Comparison of ENCODE assay signal across 17 mouse cellular contexts in the genomic region with DNA sequence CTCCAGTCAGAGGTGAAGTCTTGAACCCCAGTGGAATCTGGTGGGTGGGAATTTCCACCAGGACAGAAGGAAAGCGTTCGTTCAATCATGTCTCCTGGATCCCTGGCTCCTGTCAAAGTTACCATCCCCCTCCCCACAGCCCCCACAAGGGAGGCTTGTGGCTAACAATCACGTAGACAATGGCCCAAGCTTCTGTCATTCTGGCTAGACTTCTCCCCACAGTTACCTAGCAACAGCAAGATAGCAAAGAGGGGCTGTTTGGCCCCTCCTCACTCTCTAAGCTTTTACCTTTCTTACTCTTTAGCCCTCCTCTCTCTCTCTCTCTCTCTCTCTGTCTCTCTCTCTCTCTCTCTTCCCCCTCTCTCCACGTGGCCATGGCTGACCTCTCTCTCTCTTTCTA.
DNase-seq lines count a peak whose midpoint lies in the region; ATAC-seq and TF ChIP-seq lines count a peak whose summit lies in the region.
"Had no signal": no experiment of that assay in that cellular context is flagged by ENCODE, and none has a peak within 500 bp of the region (broad histone marks: within the 10 kb centered on the region; RNA-seq: fewer than 3 reads in every experiment).

No protein-coding gene starts in this region.

- H3K27me3 ChIP-seq in testis, adult 2 months (ENCODE audit: control insufficient read depth, insufficient read depth, low read length) = no peaks in the 10 kb centered on the region
- H3K27me3 ChIP-seq in forebrain, embryonic 13.5 days = no peaks in the 10 kb centered on the region
- no peaks in the 10 kb centered on the region for H3K27me3 ChIP-seq in hindbrain, postnatal 0 days (ENCODE audit: insufficient read depth, low read length)
- H3K27me3 ChIP-seq: stomach, embryonic 15.5 days had no signal

- H3K27ac ChIP-seq in testis, adult 2 months (ENCODE audit: control insufficient read depth, insufficient read depth, low read depth, low read length) = no peak overlapping the region
- H3K27ac ChIP-seq in forebrain, embryonic 13.5 days = no peak overlapping the region; the same call in 1 of the 2 replicates
- H3K27ac ChIP-seq in hindbrain, postnatal 0 days = no peak overlapping the region
- H3K27ac ChIP-seq: macrophage; stomach, embryonic 15.5 days had no signal

- H3K4me1 ChIP-seq in testis, adult 2 months (ENCODE audit: control insufficient read depth, insufficient read depth, low read length) = no peaks in the 10 kb centered on the region; the same call in 1 of the 2 replicates
- peaks cover 14% of the 10 kb centered on the region for H3K4me1 ChIP-seq in forebrain, embryonic 13.5 days
- H3K4me1 ChIP-seq in hindbrain, postnatal 0 days (ENCODE audit: insufficient read depth, low read length) = peaks cover 5% of the 10 kb centered on the region; the same call in 1 of the 2 replicates

- TF ChIP-seq CTCF in testis, adult 2 months (IDR thresholded peaks at IDR 0.05; ENCODE audit: control insufficient read depth, insufficient read depth, insufficient replicate concordance, low read depth, low read length) = no peak
- TF ChIP-seq CTCF in hindbrain, postnatal 0 days (IDR thresholded peaks at IDR 0.05; ENCODE audit: low read depth) = no peak

- peak; percentile 54; the same call in 1 of the 2 replicates for ATAC-seq in forebrain, embryonic 13.5 days
- peak; percentile 43 for ATAC-seq in hindbrain, postnatal 0 days
- ATAC-seq: liver, postnatal 0 days had no signal

- no peaks in the 10 kb centered on the region for H3K36me3 ChIP-seq in testis, adult 2 months (ENCODE audit: control insufficient read depth, insufficient read depth, low read length)
- no peaks in the 10 kb centered on the region for H3K36me3 ChIP-seq in forebrain, embryonic 13.5 days (ENCODE audit: poor library complexity, severe bottlenecking)
- H3K36me3 ChIP-seq in hindbrain, postnatal 0 days (ENCODE audit: insufficient read depth, low read length) = no peaks in the 10 kb centered on the region
- H3K36me3 ChIP-seq: G1E; stomach, embryonic 15.5 days had no signal

- TF ChIP-seq POLR2A in testis, adult 2 months (IDR thresholded peaks at IDR 0.05; ENCODE audit: control insufficient read depth, low read depth, low read length) = no peak

- no peak overlapping the region for H3K4me2 ChIP-seq in forebrain, embryonic 13.5 days
- no peak overlapping the region for H3K4me2 ChIP-seq in hindbrain, postnatal 0 days (ENCODE audit: low read depth, low read length)
- H3K4me2 ChIP-seq: stomach, embryonic 15.5 days had no signal

- H3K9me3 ChIP-seq in forebrain, embryonic 13.5 days (replicated peaks) = no peaks in the 10 kb centered on the region
- H3K9me3 ChIP-seq in hindbrain, postnatal 0 days (ENCODE audit: low read length) = no peaks in the 10 kb centered on the region
- H3K9me3 ChIP-seq: stomach, embryonic 15.5 days had no signal

- no peak for DNase-seq in testis, postnatal 10 days (ENCODE audit: low spot score)
- peak; percentile 35 for DNase-seq in hindbrain, postnatal 0 days (ENCODE audit: low spot score)
- no peak for DNase-seq in right cerebral cortex, postnatal 25 days
- DNase-seq in cerebellum, adult 9-10 months = no peak
- DNase-seq in cerebellum, adult 18-20 months = no peak
- DNase-seq: adrenal gland, postnatal 36 days; heart, postnatal 4 days; kidney, adult 8-10 months; kidney, postnatal 4 days; liver, postnatal 0 days; thymus, postnatal 36 days had no signal

- 13% methylated on average over 4 of the region's 4 CpGs for WGBS in forebrain, embryonic 13.5 days
- 24% methylated on average over 4 of the region's 4 CpGs for WGBS in hindbrain, postnatal 0 days

- no peak overlapping the region for H3K9ac ChIP-seq in forebrain, embryonic 13.5 days
- H3K9ac ChIP-seq in hindbrain, postnatal 0 days (replicated peaks; ENCODE audit: low read length) = no peak overlapping the region
- H3K9ac ChIP-seq: liver, postnatal 0 days; stomach, embryonic 15.5 days had no signal

- peak overlapping the region; percentile 86 for H3K4me3 ChIP-seq in testis, adult 2 months (ENCODE audit: control insufficient read depth, low read depth, low read length)
- H3K4me3 ChIP-seq in forebrain, embryonic 13.5 days = no peak overlapping the region
- no peak overlapping the region for H3K4me3 ChIP-seq in hindbrain, postnatal 0 days (ENCODE audit: low read length)
- H3K4me3 ChIP-seq: myocyte; stomach, embryonic 15.5 days had no signal
